Mouse (Mus musculus): ENCODE data around the gene Osbp2. TPM values are rescaled to one million over a fixed set of nuclear protein-coding genes. Genes with fewer than 3 reads are reported as not detected.

Gene Osbp2
- polyA plus RNA-seq, 1 experiment from 2014 or later = 1.3 TPM

GRCm38 (mm10) chr11:3727438-3728105, 136.1 kb downstream of the Osbp2 start:
- Histone ChIP-seq H3K4me1 (replicated peaks; ENCODE audit: insufficient read depth, low read length) (no peaks in the 10 kb centered on the region), H3K4me3 (replicated peaks; ENCODE audit: low read depth, low read length) (no peak overlapping the region), H3K27ac (no peak overlapping the region), H3K4me2 (ENCODE audit: low read length) (no peak overlapping the region), H3K9ac (ENCODE audit: low read depth, low read length) (no peak overlapping the region), H3K36me3 (ENCODE audit: insufficient read depth, low read length) (no peaks in the 10 kb centered on the region), H3K9me3 (replicated peaks; ENCODE audit: low read length) (no peaks in the 10 kb centered on the region), H3K27me3 (ENCODE audit: insufficient read depth, low read length) (no peaks in the 10 kb centered on the region)
- 74% methylated on average over 9 of the region's 9 CpGs for WGBS
- no peak for TF ChIP-seq CTCF (IDR thresholded peaks at IDR 0.05; ENCODE audit: low read depth)
- DNase-seq (ENCODE audit: low spot score) (no peak), ATAC-seq (replicated peaks; ENCODE audit: low FRiP score, low read depth) (no peak)

GRCm38 (mm10) chr11:3725331-3726054, 138.2 kb downstream of the Osbp2 start:
- Histone ChIP-seq H3K4me1 (replicated peaks; ENCODE audit: insufficient read depth, low read length) (no peaks in the 10 kb centered on the region), H3K9me3 (replicated peaks; ENCODE audit: low read length) (no peaks in the 10 kb centered on the region), H3K4me3 (replicated peaks; ENCODE audit: low read depth, low read length) (no peak overlapping the region), H3K36me3 (ENCODE audit: insufficient read depth, low read length) (no peaks in the 10 kb centered on the region), H3K9ac (ENCODE audit: low read depth, low read length) (no peak overlapping the region), H3K4me2 (ENCODE audit: low read length) (no peak overlapping the region), H3K27ac (no peak overlapping the region), H3K27me3 (ENCODE audit: insufficient read depth, low read length) (no peaks in the 10 kb centered on the region)
- DNase-seq (ENCODE audit: low spot score) = no peak
- no peak for ATAC-seq (replicated peaks; ENCODE audit: low FRiP score, low read depth)
- 61% methylated on average over 10 of the region's 10 CpGs for WGBS
- TF ChIP-seq CTCF (IDR thresholded peaks at IDR 0.05; ENCODE audit: low read depth) = no peak

- no peaks in the 10 kb centered on the region for H3K9me3 ChIP-seq (replicated peaks; ENCODE audit: low read length)
- H3K9ac ChIP-seq (ENCODE audit: low read depth, low read length) = no peak overlapping the region
- 70% methylated on average over 5 of the region's 5 CpGs for WGBS
- no peaks in the 10 kb centered on the region for H3K27me3 ChIP-seq (ENCODE audit: insufficient read depth, low read length)
- no peak overlapping the region for H3K4me2 ChIP-seq (ENCODE audit: low read length)
- TF ChIP-seq CTCF (IDR thresholded peaks at IDR 0.05; ENCODE audit: low read depth) = no peak
- no peaks in the 10 kb centered on the region for H3K36me3 ChIP-seq (ENCODE audit: insufficient read depth, low read length)
- no peaks in the 10 kb centered on the region for H3K4me1 ChIP-seq (replicated peaks; ENCODE audit: insufficient read depth, low read length)
- ATAC-seq (replicated peaks; ENCODE audit: low FRiP score, low read depth) = no peak
- no peak overlapping the region for H3K27ac ChIP-seq
- H3K4me3 ChIP-seq (replicated peaks; ENCODE audit: low read depth, low read length) = no peak overlapping the region
- no peak for DNase-seq (ENCODE audit: low spot score)
Observed at GRCm38 (mm10) chr11:3724726-3725125, 139.0 kb downstream of the Osbp2 start.

- ATAC-seq (replicated peaks; ENCODE audit: low FRiP score, low read depth) (no peak), DNase-seq (ENCODE audit: low spot score) (no peak)
- H3K27me3 ChIP-seq (ENCODE audit: insufficient read depth, low read length) = no peaks in the 10 kb centered on the region
- no peak for TF ChIP-seq CTCF (IDR thresholded peaks at IDR 0.05; ENCODE audit: low read depth)
- no peaks in the 10 kb centered on the region for H3K4me1 ChIP-seq (replicated peaks; ENCODE audit: insufficient read depth, low read length)
- H3K36me3 ChIP-seq (ENCODE audit: insufficient read depth, low read length) = no peaks in the 10 kb centered on the region
- H3K9me3 ChIP-seq (replicated peaks; ENCODE audit: low read length) = no peaks in the 10 kb centered on the region
- H3K4me2 ChIP-seq (ENCODE audit: low read length) = no peak overlapping the region
- H3K4me3 ChIP-seq (replicated peaks; ENCODE audit: low read depth, low read length) = no peak overlapping the region
- no peak overlapping the region for H3K9ac ChIP-seq (ENCODE audit: low read depth, low read length)
- no peak overlapping the region for H3K27ac ChIP-seq
- 66% methylated on average over 4 of the region's 4 CpGs for WGBS
Observed at GRCm38 (mm10) chr11:3723910-3724309, 139.8 kb downstream of the Osbp2 start.

- 54% methylated on average over 3 of the region's 3 CpGs for WGBS
- DNase-seq (ENCODE audit: low spot score) = no peak
- no peak for ATAC-seq (replicated peaks; ENCODE audit: low FRiP score, low read depth)
- H3K27ac ChIP-seq = no peak overlapping the region
- H3K4me3 ChIP-seq (replicated peaks; ENCODE audit: low read depth, low read length) = no peak overlapping the region
- no peaks in the 10 kb centered on the region for H3K9me3 ChIP-seq (replicated peaks; ENCODE audit: low read length)
- no peak overlapping the region for H3K9ac ChIP-seq (ENCODE audit: low read depth, low read length)
- no peaks in the 10 kb centered on the region for H3K4me1 ChIP-seq (replicated peaks; ENCODE audit: insufficient read depth, low read length)
- no peaks in the 10 kb centered on the region for H3K27me3 ChIP-seq (ENCODE audit: insufficient read depth, low read length)
- TF ChIP-seq CTCF (IDR thresholded peaks at IDR 0.05; ENCODE audit: low read depth) = no peak
- no peak overlapping the region for H3K4me2 ChIP-seq (ENCODE audit: low read length)
- no peaks in the 10 kb centered on the region for H3K36me3 ChIP-seq (ENCODE audit: insufficient read depth, low read length)
Observed at GRCm38 (mm10) chr11:3722861-3723260, 140.8 kb downstream of the Osbp2 start.

GRCm38 (mm10) chr11:3722036-3722435, 141.7 kb downstream of the Osbp2 start:
- no peak for DNase-seq (ENCODE audit: low spot score)

More at GRCm38 (mm10) chr11:3722036-3722435, 141.7 kb downstream of the Osbp2 start:
- WGBS = 43% methylated on average over 3 of the region's 3 CpGs
- no peak overlapping the region for H3K4me2 ChIP-seq (ENCODE audit: low read length)
- no peak overlapping the region for H3K9ac ChIP-seq (ENCODE audit: low read depth, low read length)
- no peaks in the 10 kb centered on the region for H3K36me3 ChIP-seq (ENCODE audit: insufficient read depth, low read length)
- no peak for TF ChIP-seq CTCF (IDR thresholded peaks at IDR 0.05; ENCODE audit: low read depth)
- H3K27ac ChIP-seq = no peak overlapping the region
- H3K4me1 ChIP-seq (replicated peaks; ENCODE audit: insufficient read depth, low read length) = no peaks in the 10 kb centered on the region
- no peaks in the 10 kb centered on the region for H3K27me3 ChIP-seq (ENCODE audit: insufficient read depth, low read length)
- no peak overlapping the region for H3K4me3 ChIP-seq (replicated peaks; ENCODE audit: low read depth, low read length)
- no peaks in the 10 kb centered on the region for H3K9me3 ChIP-seq (replicated peaks; ENCODE audit: low read length)
- ATAC-seq (replicated peaks; ENCODE audit: low FRiP score, low read depth) = no peak

All from kidney, postnatal 0 days (tissue).